Mouse (Mus musculus) mammary gland, adult 2 months (tissue): ENCODE measurements around the gene Fam172a. TPM values are rescaled to one million over a fixed set of nuclear protein-coding genes. Genes with fewer than 3 reads are reported as not detected.

Experiments
- polyA plus RNA-seq: library from polyadenylated mRNA; depleted of rRNA; stranded (reverse); fragments of >200 nt; gene quantifications from 2 replicates; pipeline ENCODE4 v1.2.3, GENCODE M21; 2012; ENCODE audit warnings: low replicate concordance; rRNA removed

The Fam172a gene
- 7.4 and 18.0 TPM in 2 replicates for polyA plus RNA-seq

GRCm38 (mm10) chr13:77701733-77702132 is at the start of gene Fam172a:
Fam172a (plus strand) TSS chr13:77702033.

GRCm38 (mm10) chr13:78024683-78025294 is 323.0 kb downstream of the Fam172a start, which contains the start of gene Pou5f2:
Pou5f2 (plus strand) TSS chr13:78024902.

GRCm38 (mm10) chr13:78199642-78200160 is 497.9 kb downstream of the Fam172a start, which contains the start of gene Nr2f1:
Nr2f1 (minus strand) TSS chr13:78199757.

